Mouse (Mus musculus): ENCODE measurements around the gene Stxbp4.

DNA sequence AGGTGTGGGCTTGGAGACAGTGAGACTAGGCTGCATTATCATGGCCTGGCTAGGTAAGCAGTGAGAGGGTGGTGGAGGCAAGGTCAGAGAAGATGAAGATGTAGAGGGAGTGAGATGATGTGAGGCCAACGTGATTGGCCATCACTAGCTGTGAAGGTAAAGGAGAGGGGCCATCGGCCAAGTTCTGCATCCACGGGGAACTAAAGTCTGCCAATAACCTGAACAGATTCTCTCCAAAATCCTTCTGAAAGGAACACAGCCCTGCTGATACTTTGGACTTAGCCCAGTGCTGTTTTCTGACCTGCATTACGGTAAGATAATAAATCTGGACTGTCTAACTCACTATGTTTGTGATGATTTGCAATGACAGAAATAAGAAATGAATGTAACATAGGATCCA, 167.6 kb downstream of the Stxbp4 start:
- no peak for TF ChIP-seq CTCF (IDR thresholded peaks at IDR 0.05; ENCODE audit: low read depth, low read length)
- no peak for TF ChIP-seq POLR2A (IDR thresholded peaks at IDR 0.05; ENCODE audit: borderline replicate concordance, low read depth, low read length)
